Mouse (Mus musculus): ENCODE measurements around the gene Paics. TPM values are rescaled to one million over a fixed set of nuclear protein-coding genes. Genes with fewer than 3 reads are reported as not detected.

The Paics gene
- polyA plus RNA-seq, 1 experiment from 2014 or later = 270 TPM

DNA sequence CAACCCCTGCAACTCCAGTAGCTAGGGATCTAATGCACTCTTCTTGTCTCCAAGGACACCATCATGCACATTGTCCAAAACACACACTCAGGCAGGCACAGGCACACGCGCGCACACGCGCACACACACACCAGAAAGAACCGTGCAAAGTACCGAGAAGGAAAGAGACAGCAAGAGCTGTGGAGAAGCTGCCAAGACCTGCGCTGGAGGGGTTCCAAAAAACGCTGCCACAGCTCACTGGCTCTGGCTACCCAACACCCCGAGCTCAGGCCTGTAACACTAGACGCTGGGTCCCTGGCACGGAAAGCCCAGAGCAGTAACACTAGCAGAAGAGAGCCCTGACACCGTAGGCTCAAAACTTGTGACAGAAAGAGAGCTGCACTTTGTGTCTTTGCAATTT is 27.7 kb upstream of the Paics start:
- H3K27me3 ChIP-seq (ENCODE audit: control insufficient read depth, insufficient read depth, low read length) = no peaks in the 10 kb centered on the region
- no peaks in the 10 kb centered on the region for H3K9me3 ChIP-seq (replicated peaks; ENCODE audit: control insufficient read depth, low read length)
- H3K27ac ChIP-seq (ENCODE audit: low read depth, low read length) = no peak overlapping the region
- no peak for ATAC-seq (replicated peaks; ENCODE audit: insufficient number of reproducible peaks, low FRiP score, low TSS enrichment)
- H3K4me1 ChIP-seq (ENCODE audit: control insufficient read depth, insufficient read depth, low read length) = peaks cover 5% of the 10 kb centered on the region
- no peak overlapping the region for H3K9ac ChIP-seq (ENCODE audit: low read depth, low read length)
- no peak overlapping the region for H3K4me2 ChIP-seq
- H3K36me3 ChIP-seq (ENCODE audit: control insufficient read depth, insufficient read depth, low read length) = peaks cover 28% of the 10 kb centered on the region
- WGBS (ENCODE audit: insufficient replicate concordance) = 90% methylated on average over 13 of the region's 13 CpGs
- no peak overlapping the region for H3K4me3 ChIP-seq (ENCODE audit: low read depth, low read length)

DNA sequence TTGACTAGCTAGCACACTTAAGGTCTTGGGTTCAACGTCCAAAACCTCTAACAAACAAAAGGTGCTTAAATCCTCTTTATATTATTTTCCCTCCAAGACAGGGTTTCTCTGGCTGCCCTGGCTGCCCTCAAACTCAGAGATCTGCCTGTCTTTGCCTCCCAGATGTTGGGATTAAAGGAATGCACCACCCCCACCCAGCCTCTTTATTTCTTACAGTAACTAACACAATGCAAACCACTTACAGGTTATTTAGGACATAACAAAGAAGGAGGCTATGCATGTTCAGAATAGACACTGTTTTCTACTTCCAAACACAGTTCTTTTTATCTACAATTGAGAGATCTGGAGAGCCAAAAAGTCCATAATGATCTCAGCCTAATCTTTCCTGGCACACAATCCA is 26.8 kb upstream of the Paics start:
- WGBS (ENCODE audit: insufficient replicate concordance) = 74% methylated on average over 1 of the region's 1 CpGs
- Histone ChIP-seq H3K27me3 (ENCODE audit: control insufficient read depth, insufficient read depth, low read length) (no peaks in the 10 kb centered on the region), H3K4me2 (no peak overlapping the region), H3K9ac (ENCODE audit: low read depth, low read length) (no peak overlapping the region), H3K4me1 (ENCODE audit: control insufficient read depth, insufficient read depth, low read length) (peaks cover 14% of the 10 kb centered on the region), H3K9me3 (replicated peaks; ENCODE audit: control insufficient read depth, low read length) (no peaks in the 10 kb centered on the region), H3K27ac (ENCODE audit: low read depth, low read length) (no peak overlapping the region), H3K36me3 (ENCODE audit: control insufficient read depth, insufficient read depth, low read length) (peaks cover 28% of the 10 kb centered on the region), H3K4me3 (ENCODE audit: low read depth, low read length) (no peak overlapping the region)
- ATAC-seq (replicated peaks; ENCODE audit: insufficient number of reproducible peaks, low FRiP score, low TSS enrichment) = no peak

GRCm38 (mm10) chr5:76928124-76928832 is 22.8 kb upstream of the Paics start:
- ATAC-seq (replicated peaks; ENCODE audit: insufficient number of reproducible peaks, low FRiP score, low TSS enrichment) = no peak

GRCm38 (mm10) chr5:76929180-76929877 is 21.8 kb upstream of the Paics start:
- H3K27ac ChIP-seq (ENCODE audit: low read depth, low read length) = peak overlapping the region; percentile 81
- peak overlapping the region; percentile 24; the same call in 1 of the 2 replicates for H3K4me2 ChIP-seq
- peak; percentile 59; the same call in 1 of the 2 replicates for ATAC-seq (replicated peaks; ENCODE audit: insufficient number of reproducible peaks, low FRiP score, low TSS enrichment)
- no peaks in the 10 kb centered on the region for H3K9me3 ChIP-seq (replicated peaks; ENCODE audit: control insufficient read depth, low read length)
- H3K9ac ChIP-seq (ENCODE audit: low read depth, low read length) = no peak overlapping the region
- no peak overlapping the region for H3K4me3 ChIP-seq (ENCODE audit: low read depth, low read length)
- 44% methylated on average over 7 of the region's 7 CpGs for WGBS (ENCODE audit: insufficient replicate concordance)
- H3K36me3 ChIP-seq (ENCODE audit: control insufficient read depth, insufficient read depth, low read length) = peaks cover 17% of the 10 kb centered on the region
- H3K27me3 ChIP-seq (ENCODE audit: control insufficient read depth, insufficient read depth, low read length) = no peaks in the 10 kb centered on the region
- peaks cover 21% of the 10 kb centered on the region for H3K4me1 ChIP-seq (ENCODE audit: control insufficient read depth, insufficient read depth, low read length)

More at GRCm38 (mm10) chr5:76928124-76928832, 22.8 kb upstream of the Paics start:
- H3K36me3 ChIP-seq (ENCODE audit: control insufficient read depth, insufficient read depth, low read length) = peaks cover 17% of the 10 kb centered on the region
- peak overlapping the region; percentile 81 for H3K27ac ChIP-seq (ENCODE audit: low read depth, low read length)
- H3K4me1 ChIP-seq (ENCODE audit: control insufficient read depth, insufficient read depth, low read length) = peaks cover 21% of the 10 kb centered on the region
- peak overlapping the region; percentile 52 for H3K4me2 ChIP-seq
- peak overlapping the region; percentile 10; the same call in 1 of the 2 replicates for H3K4me3 ChIP-seq (ENCODE audit: low read depth, low read length)
- 61% methylated on average over 16 of the region's 16 CpGs for WGBS (ENCODE audit: insufficient replicate concordance)
- H3K27me3 ChIP-seq (ENCODE audit: control insufficient read depth, insufficient read depth, low read length) = no peaks in the 10 kb centered on the region
- H3K9ac ChIP-seq (ENCODE audit: low read depth, low read length) = peak overlapping the region; percentile 49; the same call in 1 of the 2 replicates
- no peaks in the 10 kb centered on the region for H3K9me3 ChIP-seq (replicated peaks; ENCODE audit: control insufficient read depth, low read length)

DNA sequence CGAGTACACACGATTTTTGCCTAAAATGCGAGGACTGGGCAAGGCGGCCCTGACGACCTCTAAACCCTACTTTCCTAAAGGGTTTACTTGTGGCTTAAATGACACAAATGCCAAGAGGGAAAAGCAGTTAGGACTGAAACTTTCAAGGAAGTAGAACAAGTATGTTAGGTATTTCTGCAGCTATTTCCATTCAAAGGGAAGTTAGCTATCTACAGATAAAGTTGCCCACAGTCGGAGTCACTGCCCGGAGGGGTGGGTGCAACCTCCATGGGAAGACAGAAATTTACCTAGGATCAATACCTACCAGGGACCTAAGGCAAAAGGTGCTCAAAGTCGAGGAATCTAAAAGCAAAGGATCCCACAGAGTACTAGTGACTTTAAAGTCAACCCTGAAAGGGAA is 11.4 kb upstream of the Paics start:
- Histone ChIP-seq H3K27me3 (ENCODE audit: control insufficient read depth, insufficient read depth, low read length) (no peaks in the 10 kb centered on the region), H3K4me2 (no peak overlapping the region), H3K9me3 (replicated peaks; ENCODE audit: control insufficient read depth, low read length) (no peaks in the 10 kb centered on the region), H3K36me3 (ENCODE audit: control insufficient read depth, insufficient read depth, low read length) (no peaks in the 10 kb centered on the region), H3K4me1 (ENCODE audit: control insufficient read depth, insufficient read depth, low read length) (peaks cover 5% of the 10 kb centered on the region; the same call in 1 of the 2 replicates), H3K4me3 (ENCODE audit: low read depth, low read length) (no peak overlapping the region), H3K9ac (ENCODE audit: low read depth, low read length) (no peak overlapping the region), H3K27ac (ENCODE audit: low read depth, low read length) (no peak overlapping the region)
- WGBS (ENCODE audit: insufficient replicate concordance) = 67% methylated on average over 8 of the region's 8 CpGs
- no peak for ATAC-seq (replicated peaks; ENCODE audit: insufficient number of reproducible peaks, low FRiP score, low TSS enrichment)

DNA sequence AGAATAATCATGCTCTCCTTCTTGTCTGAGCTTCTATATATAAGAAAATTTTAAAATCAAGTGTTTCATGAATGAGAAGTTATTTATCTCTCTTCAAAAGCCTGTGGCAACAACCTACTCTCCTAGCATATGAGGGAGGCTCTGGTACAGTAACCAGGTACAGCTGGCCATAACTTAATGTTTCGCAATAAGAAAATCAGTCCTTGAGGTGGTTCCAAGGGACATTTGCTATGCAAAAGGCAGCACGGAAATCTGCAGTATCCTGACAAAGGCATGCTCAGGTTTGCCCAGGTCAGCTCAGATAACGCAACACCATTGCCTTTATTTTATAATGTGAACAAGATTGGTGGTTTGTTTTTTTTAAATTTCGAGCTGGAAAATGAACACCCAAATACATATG is 9.1 kb upstream of the Paics start:
- 0 out of 2 replicates have a peak, but pooled peaks cover 2% of the 10 kb centered on the region for H3K36me3 ChIP-seq (ENCODE audit: control insufficient read depth, insufficient read depth, low read length)
- H3K4me3 ChIP-seq (ENCODE audit: low read depth, low read length) = no peak overlapping the region
- no peak overlapping the region for H3K9ac ChIP-seq (ENCODE audit: low read depth, low read length)
- H3K9me3 ChIP-seq (replicated peaks; ENCODE audit: control insufficient read depth, low read length) = no peaks in the 10 kb centered on the region
- H3K27ac ChIP-seq (ENCODE audit: low read depth, low read length) = no peak overlapping the region
- peaks cover 13% of the 10 kb centered on the region for H3K4me1 ChIP-seq (ENCODE audit: control insufficient read depth, insufficient read depth, low read length)
- no peak for ATAC-seq (replicated peaks; ENCODE audit: insufficient number of reproducible peaks, low FRiP score, low TSS enrichment)
- no peak overlapping the region for H3K4me2 ChIP-seq
- H3K27me3 ChIP-seq (ENCODE audit: control insufficient read depth, insufficient read depth, low read length) = no peaks in the 10 kb centered on the region
- 88% methylated on average over 4 of the region's 4 CpGs for WGBS (ENCODE audit: insufficient replicate concordance)

DNA sequence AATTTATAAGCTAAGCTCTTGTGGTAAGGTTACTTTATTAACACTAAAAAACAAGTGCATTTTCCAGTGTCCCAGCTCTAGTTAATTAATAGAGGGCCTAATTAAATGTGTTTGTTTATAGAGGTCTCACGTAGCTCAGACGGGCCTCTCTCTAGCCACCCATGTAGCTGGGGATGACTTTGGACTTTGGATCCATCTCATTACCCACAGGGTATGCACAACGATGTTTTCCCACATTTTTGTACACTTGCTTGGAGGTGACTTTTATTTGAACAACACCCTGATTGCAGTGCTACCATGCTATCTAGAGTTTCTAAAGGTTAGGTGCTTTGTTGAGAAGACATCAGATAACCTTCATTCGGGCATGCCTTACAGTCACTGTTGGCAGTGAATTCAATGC is 8.6 kb upstream of the Paics start:
- H3K4me1 ChIP-seq (ENCODE audit: control insufficient read depth, insufficient read depth, low read length) = peaks cover 18% of the 10 kb centered on the region
- no peak overlapping the region for H3K9ac ChIP-seq (ENCODE audit: low read depth, low read length)
- H3K4me3 ChIP-seq (ENCODE audit: low read depth, low read length) = no peak overlapping the region
- ATAC-seq (replicated peaks; ENCODE audit: insufficient number of reproducible peaks, low FRiP score, low TSS enrichment) = no peak
- H3K4me2 ChIP-seq = no peak overlapping the region
- H3K9me3 ChIP-seq (replicated peaks; ENCODE audit: control insufficient read depth, low read length) = no peaks in the 10 kb centered on the region
- H3K36me3 ChIP-seq (ENCODE audit: control insufficient read depth, insufficient read depth, low read length) = 0 out of 2 replicates have a peak, but pooled peaks cover 3% of the 10 kb centered on the region
- 95% methylated on average over 4 of the region's 4 CpGs for WGBS (ENCODE audit: insufficient replicate concordance)
- no peaks in the 10 kb centered on the region for H3K27me3 ChIP-seq (ENCODE audit: control insufficient read depth, insufficient read depth, low read length)
- no peak overlapping the region for H3K27ac ChIP-seq (ENCODE audit: low read depth, low read length)

- no peak for ATAC-seq (replicated peaks; ENCODE audit: insufficient number of reproducible peaks, low FRiP score, low TSS enrichment)
- no peaks in the 10 kb centered on the region for H3K27me3 ChIP-seq (ENCODE audit: control insufficient read depth, insufficient read depth, low read length)
- H3K4me3 ChIP-seq (ENCODE audit: low read depth, low read length) = no peak overlapping the region
- H3K36me3 ChIP-seq (ENCODE audit: control insufficient read depth, insufficient read depth, low read length) = 0 out of 2 replicates have a peak, but pooled peaks cover 3% of the 10 kb centered on the region
- 73% methylated on average over 6 of the region's 6 CpGs for WGBS (ENCODE audit: insufficient replicate concordance)
- no peak overlapping the region for H3K9ac ChIP-seq (ENCODE audit: low read depth, low read length)
- peaks cover 23% of the 10 kb centered on the region for H3K4me1 ChIP-seq (ENCODE audit: control insufficient read depth, insufficient read depth, low read length)
- H3K9me3 ChIP-seq (replicated peaks; ENCODE audit: control insufficient read depth, low read length) = no peaks in the 10 kb centered on the region
- H3K4me2 ChIP-seq = no peak overlapping the region
- no peak overlapping the region for H3K27ac ChIP-seq (ENCODE audit: low read depth, low read length)
Observed at GRCm38 (mm10) chr5:76944965-76945677, 6.0 kb upstream of the Paics start.
